Mouse (Mus musculus): ENCODE measurements at regions not wholly inside any gene's neighbourhood (a gene's known extent, or its start where the extent isn't known, plus 50 kb on each side); places are given as distances from the start of the nearest gene placed in this dataset.

GRCm38 (mm10) chr1:73693537-73693936, 430.7 kb downstream of the Tns1 start:
- DNase-seq (ENCODE audit: low read depth, low spot score) (no peak), ATAC-seq (no peak)
- TF ChIP-seq CTCF (IDR thresholded peaks at IDR 0.05) = no peak
- POLR2A ChIA-PET = no interaction called here
- CTCF ChIA-PET = no interaction called here
- in situ Hi-C loops (cut with MboI; ENCODE audit: low pct_unique_long_range_greater_than_20kb) = no loop called here
- peaks cover 34% of the 10 kb centered on the region for H3K27me3 ChIP-seq

GRCm38 (mm10) chr1:73685734-73686133, 438.5 kb downstream of the Tns1 start:
- ChIA-PET CTCF (no interaction called here), POLR2A (no interaction called here)
- TF ChIP-seq CTCF (IDR thresholded peaks at IDR 0.05) = no peak
- no peak for DNase-seq (ENCODE audit: low read depth, low spot score)
- no peak for ATAC-seq
- in situ Hi-C loops (cut with MboI; ENCODE audit: low pct_unique_long_range_greater_than_20kb) = no loop called here
- no peaks in the 10 kb centered on the region for H3K27me3 ChIP-seq

GRCm38 (mm10) chr1:73685066-73685465, 439.2 kb downstream of the Tns1 start:
- no peaks in the 10 kb centered on the region for H3K27me3 ChIP-seq
- POLR2A ChIA-PET = no interaction called here

GRCm38 (mm10) chr1:73684166-73684565, 440.1 kb downstream of the Tns1 start:
- TF ChIP-seq CTCF (IDR thresholded peaks at IDR 0.05) = no peak
- ATAC-seq = no peak
- POLR2A ChIA-PET = no interaction called here
- H3K27me3 ChIP-seq = no peaks in the 10 kb centered on the region
- in situ Hi-C loops (cut with MboI; ENCODE audit: low pct_unique_long_range_greater_than_20kb) = no loop called here
- DNase-seq (ENCODE audit: low read depth, low spot score) = no peak
- CTCF ChIA-PET = no interaction called here

More at GRCm38 (mm10) chr1:73685066-73685465, 439.2 kb downstream of the Tns1 start:
- CTCF ChIA-PET = no interaction called here
- no peak for DNase-seq (ENCODE audit: low read depth, low spot score)
- no peak for ATAC-seq
- no peak for TF ChIP-seq CTCF (IDR thresholded peaks at IDR 0.05)
- in situ Hi-C loops (cut with MboI; ENCODE audit: low pct_unique_long_range_greater_than_20kb) = no loop called here

GRCm38 (mm10) chr1:73683132-73683888, 440.9 kb downstream of the Tns1 start:
- POLR2A ChIA-PET = no interaction called here
- DNase-seq (ENCODE audit: low read depth, low spot score) (no peak), ATAC-seq (no peak)
- in situ Hi-C loops (cut with MboI; ENCODE audit: low pct_unique_long_range_greater_than_20kb) = no loop called here
- CTCF ChIA-PET = no interaction called here
- no peak for TF ChIP-seq CTCF (IDR thresholded peaks at IDR 0.05)
- no peaks in the 10 kb centered on the region for H3K27me3 ChIP-seq

GRCm38 (mm10) chr1:73681697-73682096, 442.6 kb downstream of the Tns1 start:
- ChIA-PET POLR2A (no interaction called here), CTCF (no interaction called here)
- no peak for TF ChIP-seq CTCF (IDR thresholded peaks at IDR 0.05)
- no peak for DNase-seq (ENCODE audit: low read depth, low spot score)
- in situ Hi-C loops (cut with MboI; ENCODE audit: low pct_unique_long_range_greater_than_20kb) = no loop called here
- H3K27me3 ChIP-seq = no peaks in the 10 kb centered on the region
- ATAC-seq = no peak

GRCm38 (mm10) chr1:73680829-73681228, 443.4 kb downstream of the Tns1 start:
- in situ Hi-C loops (cut with MboI; ENCODE audit: low pct_unique_long_range_greater_than_20kb) = no loop called here
- ATAC-seq = no peak

GRCm38 (mm10) chr1:73673851-73674235, 450.4 kb downstream of the Tns1 start:
- ChIA-PET CTCF (no interaction called here), POLR2A (no interaction called here)
- no peak for TF ChIP-seq CTCF (IDR thresholded peaks at IDR 0.05)
- no peak for DNase-seq (ENCODE audit: low read depth, low spot score)
- H3K27me3 ChIP-seq = no peaks in the 10 kb centered on the region
- in situ Hi-C loops (cut with MboI; ENCODE audit: low pct_unique_long_range_greater_than_20kb) = no loop called here
- no peak for ATAC-seq

More at GRCm38 (mm10) chr1:73680829-73681228, 443.4 kb downstream of the Tns1 start:
- no peak for TF ChIP-seq CTCF (IDR thresholded peaks at IDR 0.05)
- no peaks in the 10 kb centered on the region for H3K27me3 ChIP-seq
- no peak for DNase-seq (ENCODE audit: low read depth, low spot score)
- ChIA-PET CTCF (no interaction called here), POLR2A (no interaction called here)

- in situ Hi-C loops (cut with MboI; ENCODE audit: low pct_unique_long_range_greater_than_20kb) = no loop called here
- ATAC-seq = no peak
Measured at GRCm38 (mm10) chr1:73673191-73673850, 450.9 kb downstream of the Tns1 start.

GRCm38 (mm10) chr1:73672239-73672638, 452.0 kb downstream of the Tns1 start:
- ChIA-PET CTCF (no interaction called here), POLR2A (no interaction called here)
- no peak for TF ChIP-seq CTCF (IDR thresholded peaks at IDR 0.05)
- no peak for ATAC-seq
- H3K27me3 ChIP-seq = no peaks in the 10 kb centered on the region
- in situ Hi-C loops (cut with MboI; ENCODE audit: low pct_unique_long_range_greater_than_20kb) = no loop called here
- DNase-seq (ENCODE audit: low read depth, low spot score) = no peak

More at GRCm38 (mm10) chr1:73673191-73673850, 450.9 kb downstream of the Tns1 start:
- ChIA-PET CTCF (no interaction called here), POLR2A (no interaction called here)
- H3K27me3 ChIP-seq = no peaks in the 10 kb centered on the region
- no peak for TF ChIP-seq CTCF (IDR thresholded peaks at IDR 0.05)
- DNase-seq (ENCODE audit: low read depth, low spot score) = no peak

- H3K27me3 ChIP-seq = no peaks in the 10 kb centered on the region
- ChIA-PET POLR2A (no interaction called here), CTCF (no interaction called here)
- DNase-seq (ENCODE audit: low read depth, low spot score) (no peak), ATAC-seq (no peak)
- no peak for TF ChIP-seq CTCF (IDR thresholded peaks at IDR 0.05)
- in situ Hi-C loops (cut with MboI; ENCODE audit: low pct_unique_long_range_greater_than_20kb) = no loop called here
Measured at GRCm38 (mm10) chr1:73668691-73669090, 455.6 kb downstream of the Tns1 start.

GRCm38 (mm10) chr1:73663546-73663945, 460.7 kb downstream of the Tns1 start:
- H3K27me3 ChIP-seq = no peaks in the 10 kb centered on the region
- TF ChIP-seq CTCF (IDR thresholded peaks at IDR 0.05) = no peak
- CTCF ChIA-PET = no interaction called here
- POLR2A ChIA-PET = no interaction called here
- no peak for DNase-seq (ENCODE audit: low read depth, low spot score)
- in situ Hi-C loops (cut with MboI; ENCODE audit: low pct_unique_long_range_greater_than_20kb) = no loop called here
- no peak for ATAC-seq
